Mouse (Mus musculus) urinary bladder, adult 2 months (tissue): ENCODE results near the gene Cyp4f17. TPM values are rescaled to one million over a fixed set of nuclear protein-coding genes. Genes with fewer than 3 reads are reported as not detected.
A peak's percentile ranks its signal among the peaks of the same experiment; 100 is the strongest.
"Not testable (repeated sequence)": the region's sequence is repeated elsewhere in the genome, so short reads cannot be mapped to it uniquely, and the experiment has no call there.

ENCODE experiments used
- DNase-seq: peaks from one replicate; pipeline ENCODE4 v3.0.0; 2022; ENCODE audit warnings: low spot score
- polyA plus RNA-seq: library from polyadenylated mRNA; depleted of rRNA; stranded (reverse); fragments of >200 nt; gene quantifications from 2 replicates; pipeline ENCODE4 v1.2.3, GENCODE M21; 2012; rRNA removed

The Cyp4f17 gene
- 13.5 and 13.6 TPM in 2 replicates for polyA plus RNA-seq

- DNase-seq, result peak; percentile 36
Observed at GRCm38 (mm10) chr17:32505851-32506728, at the start of gene Cyp4f17. Gene Cyp4f17, plus strand, starts transcription at chr17:32506050.

- DNase-seq, result no peak
Observed at GRCm38 (mm10) chr17:32468494-32468893, 37.4 kb upstream of the Cyp4f17 start.

- DNase-seq, result no peak
Observed at GRCm38 (mm10) chr17:32470795-32471194, 35.1 kb upstream of the Cyp4f17 start.

GRCm38 (mm10) chr17:32472176-32472575 lies 33.7 kb upstream of the Cyp4f17 start:
- DNase-seq, result no peak

- no peak for DNase-seq
Observed at GRCm38 (mm10) chr17:32474954-32475560, 30.8 kb upstream of the Cyp4f17 start.

- no peak for DNase-seq
Observed at GRCm38 (mm10) chr17:32477204-32477603, 28.6 kb upstream of the Cyp4f17 start.

GRCm38 (mm10) chr17:32478727-32479126 lies 27.1 kb upstream of the Cyp4f17 start:
- DNase-seq, result no peak

GRCm38 (mm10) chr17:32479554-32480506 lies 26.0 kb upstream of the Cyp4f17 start:
- no peak for DNase-seq

GRCm38 (mm10) chr17:32481766-32482165 lies 24.1 kb upstream of the Cyp4f17 start:
- no peak for DNase-seq

GRCm38 (mm10) chr17:32483200-32483599 lies 22.6 kb upstream of the Cyp4f17 start:
- DNase-seq, result peak; percentile 61

GRCm38 (mm10) chr17:32492349-32492980 lies 13.4 kb upstream of the Cyp4f17 start:
- no peak for DNase-seq

- DNase-seq, result no peak
Observed at GRCm38 (mm10) chr17:32494601-32495000, 11.2 kb upstream of the Cyp4f17 start.

- not testable (repeated sequence) for DNase-seq
Observed at GRCm38 (mm10) chr17:32500511-32500910, 5.3 kb upstream of the Cyp4f17 start.

- DNase-seq, result no peak
Observed at GRCm38 (mm10) chr17:32501051-32501450, 4.8 kb upstream of the Cyp4f17 start.

- DNase-seq, result no peak
Observed at GRCm38 (mm10) chr17:32503111-32503510, 2.7 kb upstream of the Cyp4f17 start.

- peak; percentile 27 for DNase-seq
Observed at GRCm38 (mm10) chr17:32506729-32507245, 937 bp downstream of the Cyp4f17 start.

- DNase-seq, result no peak
Observed at GRCm38 (mm10) chr17:32516126-32516525, 10.3 kb downstream of the Cyp4f17 start.

- no peak for DNase-seq
Observed at GRCm38 (mm10) chr17:32521981-32522380, 16.1 kb downstream of the Cyp4f17 start.

- DNase-seq, result no peak
Observed at GRCm38 (mm10) chr17:32522386-32522785, 16.5 kb downstream of the Cyp4f17 start.

- no peak for DNase-seq
Observed at GRCm38 (mm10) chr17:32522816-32523215, 17.0 kb downstream of the Cyp4f17 start.

- DNase-seq, result no peak
Observed at GRCm38 (mm10) chr17:32523895-32524294, 18.0 kb downstream of the Cyp4f17 start.
